Mouse (Mus musculus): Measurements from ENCODE around the gene Lrrc71. TPM values are rescaled to one million over a fixed set of nuclear protein-coding genes. Genes with fewer than 3 reads are reported as not detected.
A peak's percentile ranks its signal among the peaks of the same experiment; 100 is the strongest.

The Lrrc71 gene
- total and polyA plus RNA-seq, 3 experiments: 0.14 to 0.17 TPM; not detected in 1

GRCm38 (mm10) chr3:87794922-87795325 lies 46.5 kb upstream of the Lrrc71 start, which contains the start of gene Ntrk1:
Gene Ntrk1, minus strand, starts transcription at chr3:87795162.
- Histone ChIP-seq H3K79me2 (replicated peaks; ENCODE audit: control insufficient read depth, extremely low read depth, insufficient read depth, poor library complexity, severe bottlenecking) (no peaks in the 10 kb centered on the region), H3K27me3 (replicated peaks) (peaks cover 94% of the 10 kb centered on the region), H3K36me3 (replicated peaks in 1 of 2; ENCODE audit: control insufficient read depth in 1 of 2, insufficient read depth in 1 of 2, low read length in 1 of 2) (no peaks in the 10 kb centered on the region), H3K27ac (ENCODE audit: insufficient read depth, low read depth) (no peak within 1 kb of the TSS), H3K9ac (ENCODE audit: insufficient read depth, low read depth) (no peak within 1 kb of the TSS), H3K4me2 (ENCODE audit: insufficient read depth, low read depth, poor library complexity, severe bottlenecking) (peak within 1 kb of the TSS; percentile 27; the same call in 1 of the 2 replicates), H3K4me3 (replicated peaks in 1 of 3; ENCODE audit: low read depth in 2 of 3, low read length in 2 of 3, poor library complexity in 1 of 3) (no peak within 1 kb of the TSS), H3K4me1 (ENCODE audit: control insufficient read depth in 1 of 2, insufficient read depth in 2 of 2) (peaks cover 4 to 5% of the 10 kb centered on the region in 2 experiments; a peak in 2 of 4 replicates), H3K9me3 (replicated peaks; ENCODE audit: low read length) (peaks cover 3% of the 10 kb centered on the region)
- in situ Hi-C loops (cut with MboI; ENCODE audit: low pct_ligation_motif_present, low pct_unique_long_range_greater_than_20kb, low sequenced_read_pairs): no loop called here
- TF ChIP-seq SMC3 (IDR thresholded peaks at IDR 0.05; ENCODE audit: low read depth, low read length): no peak
- 0 out of 2 replicates have a peak, but pooled peaks have one; percentile 18 for TF ChIP-seq BHLHE40 (IDR thresholded peaks at IDR 0.05; ENCODE audit: low read depth, low read length)
- no peak for TF ChIP-seq ELF1 (IDR thresholded peaks at IDR 0.05; ENCODE audit: low read depth, low read length)
- dilution Hi-C loops (cut with MboI; ENCODE audit: extremely low pct_ligation_motif_present, extremely low pct_unique_long_range_greater_than_20kb, low sequenced_read_pairs): no loop called here
- no peak for DNase-seq (ENCODE audit: extremely low read depth)

GRCm38 (mm10) chr3:87789768-87790167 lies 41.3 kb upstream of the Lrrc71 start:
- in situ Hi-C loops (cut with MboI; ENCODE audit: low pct_ligation_motif_present, low pct_unique_long_range_greater_than_20kb, low sequenced_read_pairs): no loop called here
- H3K79me2 ChIP-seq (replicated peaks; ENCODE audit: control insufficient read depth, extremely low read depth, insufficient read depth, poor library complexity, severe bottlenecking): no peaks in the 10 kb centered on the region
- TF ChIP-seq MYC (IDR thresholded peaks at IDR 0.05; ENCODE audit: low read depth, low read length) (no peak), USF2 (conservative IDR thresholded peaks at IDR 0.05; ENCODE audit: low read depth, low read length) (no peak), CHD2 (IDR thresholded peaks at IDR 0.05; ENCODE audit: low read length) (no peak), KAT2A (IDR thresholded peaks at IDR 0.05; ENCODE audit: insufficient replicate concordance, low read length) (no peak), TCF12 (IDR thresholded peaks at IDR 0.05; ENCODE audit: low read depth, low read length) (no peak), POLR2A (IDR thresholded peaks at IDR 0.05; ENCODE audit: low read depth, low read length) (no peak), ZMIZ1 (IDR thresholded peaks at IDR 0.05; ENCODE audit: low read depth, low read length) (no peak), ZKSCAN1 (IDR thresholded peaks at IDR 0.05; ENCODE audit: borderline replicate concordance, low read depth, low read length) (no peak), RCOR1 (conservative IDR thresholded peaks at IDR 0.05; ENCODE audit: low read depth, low read length) (no peak), UBTF (IDR thresholded peaks at IDR 0.05; ENCODE audit: low read depth, low read length) (no peak), ELF1 (IDR thresholded peaks at IDR 0.05; ENCODE audit: low read depth, low read length) (no peak), ETS1 (conservative IDR thresholded peaks at IDR 0.05; ENCODE audit: low read depth, low read length) (no peak), RAD21 (IDR thresholded peaks at IDR 0.05; ENCODE audit: low read depth, low read length) (no peak), NELFE (IDR thresholded peaks at IDR 0.05; ENCODE audit: low read depth, low read length) (no peak), HCFC1 (IDR thresholded peaks at IDR 0.05; ENCODE audit: low read depth, low read length) (no peak), MEF2A (IDR thresholded peaks at IDR 0.05; ENCODE audit: borderline replicate concordance, low read depth, low read length) (no peak)
- H3K9ac ChIP-seq (ENCODE audit: insufficient read depth, low read depth): no peak overlapping the region
- H3K9me3 ChIP-seq (replicated peaks; ENCODE audit: low read length): peaks cover 2% of the 10 kb centered on the region
- dilution Hi-C loops (cut with MboI; ENCODE audit: extremely low pct_ligation_motif_present, extremely low pct_unique_long_range_greater_than_20kb, low sequenced_read_pairs): no loop called here
- H3K4me1 ChIP-seq (ENCODE audit: control insufficient read depth in 1 of 2, insufficient read depth in 2 of 2): peaks cover 0 to 10% of the 10 kb centered on the region in 2 experiments; a peak in 2 of 4 replicates
- peaks cover 94% of the 10 kb centered on the region for H3K27me3 ChIP-seq (replicated peaks)
- no peak overlapping the region for H3K27ac ChIP-seq (ENCODE audit: insufficient read depth, low read depth)
- H3K4me3 ChIP-seq (replicated peaks in 1 of 3; ENCODE audit: low read depth in 2 of 3, low read length in 2 of 3, poor library complexity in 1 of 3): no peak overlapping the region
- no peak overlapping the region for H3K4me2 ChIP-seq (ENCODE audit: insufficient read depth, low read depth, poor library complexity, severe bottlenecking)
- no peak for DNase-seq (ENCODE audit: extremely low read depth)
- H3K36me3 ChIP-seq (replicated peaks in 1 of 2; ENCODE audit: control insufficient read depth in 1 of 2, insufficient read depth in 1 of 2, low read length in 1 of 2): no peaks in the 10 kb centered on the region
